Mouse (Mus musculus): ENCODE measurements around the gene Prkx.

Gene Prkx

GRCm38 (mm10) chrX:77796238-77796835, at the start of gene Prkx:
Gene Prkx (minus strand): TSS chrX:77796278.
- peak in 1 of 2 experiments; percentile 22 for DNase-seq

- DNase-seq = no peak
These were observed 16.0 kb upstream of the Prkx start for GRCm38 (mm10) chrX:77812031-77812430.

- peak in 1 of 2 experiments; percentile 47 for DNase-seq
These were observed 14.6 kb upstream of the Prkx start for GRCm38 (mm10) chrX:77810608-77811206.

GRCm38 (mm10) chrX:77808602-77809001, 12.5 kb upstream of the Prkx start:
- DNase-seq = peak in 1 of 2 experiments; percentile 18

- DNase-seq = no peak
These were observed 6.2 kb upstream of the Prkx start for GRCm38 (mm10) chrX:77802293-77802692.

GRCm38 (mm10) chrX:77801543-77801942, 5.5 kb upstream of the Prkx start:
- DNase-seq = no peak

- no peak for DNase-seq
These were observed 3.5 kb upstream of the Prkx start for GRCm38 (mm10) chrX:77799554-77799953.

- DNase-seq = no peak
These were observed 1.7 kb upstream of the Prkx start for GRCm38 (mm10) chrX:77797801-77798200.

- no peak for DNase-seq
These were observed 838 bp upstream of the Prkx start for GRCm38 (mm10) chrX:77796916-77797315.

GRCm38 (mm10) chrX:77795858-77796174, 262 bp downstream of the Prkx start:
- peak; percentile 81 to 90 for DNase-seq

GRCm38 (mm10) chrX:77794962-77795857, 868 bp downstream of the Prkx start:
- DNase-seq = peak in 1 of 2 experiments; percentile 20

- no peak for DNase-seq
These were observed 7.4 kb downstream of the Prkx start for GRCm38 (mm10) chrX:77788675-77789074.

GRCm38 (mm10) chrX:77786354-77786753, 9.7 kb downstream of the Prkx start:
- DNase-seq = no peak

- DNase-seq = no peak
These were observed 18.3 kb downstream of the Prkx start for GRCm38 (mm10) chrX:77777822-77778221.

GRCm38 (mm10) chrX:77765153-77765552, 30.9 kb downstream of the Prkx start:
- no peak for DNase-seq

- no peak for DNase-seq
These were observed 51.8 kb downstream of the Prkx start for GRCm38 (mm10) chrX:77744260-77744659.

- DNase-seq = no peak
These were observed 54.7 kb downstream of the Prkx start for GRCm38 (mm10) chrX:77741383-77741782.

- no peak for DNase-seq
These were observed 62.0 kb downstream of the Prkx start for GRCm38 (mm10) chrX:77733930-77734536.

- DNase-seq = no peak
These were observed 75.8 kb downstream of the Prkx start for GRCm38 (mm10) chrX:77720298-77720697.
